Mouse (Mus musculus): Measurements from ENCODE around the gene Mefv.

- TF ChIP-seq POLR2A (IDR thresholded peaks at IDR 0.05; ENCODE audit: insufficient read length, low read depth) (no peak), REST (IDR thresholded peaks at IDR 0.05; ENCODE audit: insufficient read depth, insufficient read length) (no peak), MAX (IDR thresholded peaks at IDR 0.05; ENCODE audit: low read depth) (no peak)
Observed at GRCm38 (mm10) chr16:3744186-3744700, 26.3 kb upstream of the Mefv start.
